20 mouse cellular contexts compared by ENCODE assay signal in the genomic region with DNA sequence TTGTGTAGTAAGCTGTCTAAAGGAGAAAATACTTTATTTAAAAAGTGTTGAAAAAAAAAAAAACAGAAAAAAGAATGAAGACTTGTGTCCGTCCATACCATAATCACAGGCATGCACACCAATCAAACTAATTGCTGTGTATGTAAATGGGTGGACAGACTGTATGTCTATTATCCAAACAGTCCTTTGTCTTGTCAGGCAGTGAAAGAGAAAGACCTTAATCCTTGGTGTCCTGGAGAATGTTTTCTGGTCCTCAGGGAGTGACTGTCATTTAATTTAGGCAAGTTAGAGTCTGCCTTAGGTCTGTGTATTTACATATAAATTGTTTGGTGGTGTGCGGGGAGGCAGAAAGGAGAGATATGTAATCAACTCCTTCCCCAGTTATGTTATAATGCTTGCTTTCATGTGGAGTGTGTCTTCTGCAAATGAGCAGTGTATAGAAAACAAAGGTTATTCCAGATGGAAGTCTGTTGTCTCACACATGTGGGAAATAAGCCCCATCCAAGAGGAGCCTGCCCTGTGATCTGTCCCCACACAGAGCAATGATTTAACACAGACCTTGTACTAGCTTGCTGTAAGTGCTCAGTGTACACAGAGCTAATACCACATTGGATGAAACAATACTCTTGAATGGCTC.
DNase-seq lines count a peak whose midpoint lies in the region; ATAC-seq and TF ChIP-seq lines count a peak whose summit lies in the region.
"Had no signal": no experiment of that assay in that cellular context is flagged by ENCODE, and none has a peak within 500 bp of the region (broad histone marks: within the 10 kb centered on the region; RNA-seq: fewer than 3 reads in every experiment).

No protein-coding gene starts in this region.

- H3K27me3 ChIP-seq in intestine, embryonic 15.5 days (replicated peaks), result no peaks in the 10 kb centered on the region
- H3K27me3 ChIP-seq in intestine, postnatal 0 days (replicated peaks; ENCODE audit: control insufficient read depth, insufficient read depth, low read length), result no peaks in the 10 kb centered on the region
- H3K27me3 ChIP-seq in hindbrain, embryonic 13.5 days, result no peaks in the 10 kb centered on the region
- no peaks in the 10 kb centered on the region for H3K27me3 ChIP-seq in neural tube, embryonic 12.5 days (replicated peaks)
- H3K27me3 ChIP-seq: forebrain, embryonic 15.5 days had no signal

- 38% methylated on average over 2 of the region's 2 CpGs for WGBS in intestine, embryonic 15.5 days
- WGBS in intestine, postnatal 0 days, result 61% methylated on average over 2 of the region's 2 CpGs
- WGBS in hindbrain, embryonic 13.5 days, result 15% methylated on average over 2 of the region's 2 CpGs
- WGBS in neural tube, embryonic 12.5 days, result 44% methylated on average over 2 of the region's 2 CpGs

- DNase-seq in brain, embryonic 14.5 days (ENCODE audit: low read depth), result peak; percentile 53
- DNase-seq in cerebellum, adult 9-10 months, result no peak
- DNase-seq: B cell, adult 2 months; cerebellum, adult 2 months; gastrocnemius, postnatal 25 days; kidney, adult 8-10 months; kidney, postnatal 36 days; layer of hippocampus, adult 9-11 months; left cerebral cortex, postnatal 4 days; liver; right cerebral cortex, postnatal 25 days; thymus, postnatal 4 days had no signal

- H3K9me3 ChIP-seq in intestine, embryonic 15.5 days, result no peaks in the 10 kb centered on the region
- no peaks in the 10 kb centered on the region for H3K9me3 ChIP-seq in intestine, postnatal 0 days (ENCODE audit: control insufficient read depth)
- no peaks in the 10 kb centered on the region for H3K9me3 ChIP-seq in hindbrain, embryonic 13.5 days
- H3K9me3 ChIP-seq in neural tube, embryonic 12.5 days, result no peaks in the 10 kb centered on the region
- H3K9me3 ChIP-seq: forebrain, embryonic 15.5 days had no signal

- no peak overlapping the region for H3K9ac ChIP-seq in intestine, embryonic 15.5 days
- no peak overlapping the region for H3K9ac ChIP-seq in intestine, postnatal 0 days (ENCODE audit: low read depth, low read length)
- H3K9ac ChIP-seq in hindbrain, embryonic 13.5 days, result no peak overlapping the region
- no peak overlapping the region for H3K9ac ChIP-seq in neural tube, embryonic 12.5 days
- H3K9ac ChIP-seq: forebrain, embryonic 15.5 days had no signal

- H3K27ac ChIP-seq in intestine, embryonic 15.5 days, result no peak overlapping the region
- H3K27ac ChIP-seq in intestine, postnatal 0 days (ENCODE audit: low read depth, low read length), result no peak overlapping the region
- peak overlapping the region; percentile 80 for H3K27ac ChIP-seq in hindbrain, embryonic 13.5 days
- peak overlapping the region; percentile 43; the same call in 1 of the 2 replicates for H3K27ac ChIP-seq in neural tube, embryonic 12.5 days
- H3K27ac ChIP-seq: forebrain, embryonic 15.5 days; left cerebral cortex, adult 2 months had no signal

- no peak for TF ChIP-seq POLR2A in brain, embryonic 14.5 days (IDR thresholded peaks at IDR 0.05; ENCODE audit: borderline replicate concordance, extremely low read depth, insufficient read depth, insufficient read length, poor library complexity, severe bottlenecking)

- no peak for TF ChIP-seq CTCF in intestine, postnatal 0 days (IDR thresholded peaks at IDR 0.05; ENCODE audit: low read depth)
- no peak for TF ChIP-seq CTCF in brain, embryonic 14.5 days (IDR thresholded peaks at IDR 0.05; ENCODE audit: borderline replicate concordance, extremely low read depth, insufficient read depth, insufficient read length)

- no peak overlapping the region for H3K4me3 ChIP-seq in intestine, embryonic 15.5 days (replicated peaks)
- no peak overlapping the region for H3K4me3 ChIP-seq in intestine, postnatal 0 days (ENCODE audit: low read depth, low read length)
- no peak overlapping the region for H3K4me3 ChIP-seq in hindbrain, embryonic 13.5 days
- H3K4me3 ChIP-seq in neural tube, embryonic 12.5 days, result no peak overlapping the region
- H3K4me3 ChIP-seq: forebrain, embryonic 15.5 days; left cerebral cortex, adult 2 months had no signal

- peak; percentile 39; the same call in 1 of the 2 replicates for ATAC-seq in intestine, embryonic 15.5 days
- ATAC-seq in intestine, postnatal 0 days, result no peak
- peak; percentile 76 for ATAC-seq in hindbrain, embryonic 13.5 days (ENCODE audit: low FRiP score)
- ATAC-seq in neural tube, embryonic 12.5 days (ENCODE audit: low FRiP score, low read depth), result peak; percentile 70
- ATAC-seq in megakaryocyte progenitor cell, adult 5-6 weeks (replicated peaks; ENCODE audit: poor library complexity), result no peak
- no peak for ATAC-seq in activated CD4-positive, CD25-positive, alpha-beta regulatory T cell, adult 4 months
- ATAC-seq: forebrain, embryonic 15.5 days had no signal

- no peaks in the 10 kb centered on the region for H3K4me1 ChIP-seq in intestine, embryonic 15.5 days (replicated peaks)
- H3K4me1 ChIP-seq in intestine, postnatal 0 days (replicated peaks; ENCODE audit: control insufficient read depth, insufficient read depth, low read length), result no peaks in the 10 kb centered on the region
- peaks cover 9% of the 10 kb centered on the region for H3K4me1 ChIP-seq in hindbrain, embryonic 13.5 days (replicated peaks)
- H3K4me1 ChIP-seq in neural tube, embryonic 12.5 days, result no peaks in the 10 kb centered on the region
- H3K4me1 ChIP-seq: forebrain, embryonic 15.5 days had no signal

- no peak overlapping the region for H3K4me2 ChIP-seq in intestine, embryonic 15.5 days (replicated peaks)
- no peak overlapping the region for H3K4me2 ChIP-seq in intestine, postnatal 0 days (replicated peaks; ENCODE audit: low read depth)
- no peak overlapping the region for H3K4me2 ChIP-seq in hindbrain, embryonic 13.5 days
- no peak overlapping the region for H3K4me2 ChIP-seq in neural tube, embryonic 12.5 days (replicated peaks)
- H3K4me2 ChIP-seq: forebrain, embryonic 15.5 days had no signal

- H3K36me3 ChIP-seq in intestine, embryonic 15.5 days, result no peaks in the 10 kb centered on the region
- H3K36me3 ChIP-seq in intestine, postnatal 0 days (ENCODE audit: control insufficient read depth, insufficient read depth), result no peaks in the 10 kb centered on the region
- no peaks in the 10 kb centered on the region for H3K36me3 ChIP-seq in hindbrain, embryonic 13.5 days
- no peaks in the 10 kb centered on the region for H3K36me3 ChIP-seq in neural tube, embryonic 12.5 days
- H3K36me3 ChIP-seq: forebrain, embryonic 15.5 days had no signal

Comparison
In these comparisons a context has a peak if more than half of its experiments do, and no peak if none do; other contexts are left out.
1. ATAC-seq: peak in intestine, embryonic 15.5 days (single experiment), hindbrain, embryonic 13.5 days (single experiment) and neural tube, embryonic 12.5 days (single experiment); none in intestine, postnatal 0 days (single experiment), megakaryocyte progenitor cell, adult 5-6 weeks (single experiment) and activated CD4-positive, CD25-positive, alpha-beta regulatory T cell, adult 4 months (single experiment).
2. H3K27ac ChIP-seq: peak in hindbrain, embryonic 13.5 days (single experiment) and neural tube, embryonic 12.5 days (single experiment); none in intestine, embryonic 15.5 days (single experiment) and intestine, postnatal 0 days (single experiment).